Mouse (Mus musculus): ENCODE measurements around the gene Enpp1. TPM values are rescaled to one million over a fixed set of nuclear protein-coding genes. Genes with fewer than 3 reads are reported as not detected.

Gene Enpp1
- total and polyA plus RNA-seq, 3 experiments: 0.12 to 0.15 TPM; not detected in 1

DNA sequence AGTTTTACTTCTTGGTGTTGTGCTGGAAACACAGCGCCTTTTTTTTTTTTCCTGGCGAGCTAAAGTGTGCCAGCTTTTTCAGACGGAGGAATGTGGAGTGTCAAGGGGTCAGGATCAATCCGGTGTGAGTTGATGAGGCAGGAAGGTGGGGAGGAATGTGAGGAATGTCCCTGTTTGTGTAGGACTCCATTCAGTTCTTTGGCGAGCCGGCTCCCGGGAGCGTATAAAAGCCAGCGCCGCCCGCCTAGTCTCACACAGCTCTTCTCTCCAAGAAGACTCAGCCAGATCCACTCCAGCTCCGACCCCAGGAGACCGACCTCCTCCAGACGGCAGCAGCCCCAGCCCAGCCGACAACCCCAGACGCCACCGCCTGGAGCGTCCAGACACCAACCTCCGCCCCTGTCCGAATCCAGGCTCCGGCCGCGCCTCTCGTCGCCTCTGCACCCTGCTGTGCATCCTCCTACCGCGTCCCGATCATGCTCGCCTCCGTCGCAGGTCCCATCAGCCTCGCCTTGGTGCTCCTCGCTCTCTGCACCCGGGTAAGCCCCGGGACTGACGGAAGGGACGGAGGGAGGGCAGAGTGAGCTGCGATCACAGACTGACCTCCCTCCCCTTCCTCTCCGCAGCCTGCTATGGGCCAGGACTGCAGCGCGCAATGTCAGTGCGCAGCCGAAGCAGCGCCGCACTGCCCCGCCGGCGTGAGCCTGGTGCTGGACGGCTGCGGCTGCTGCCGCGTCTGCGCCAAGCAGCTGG, 116.5 kb downstream of the Enpp1 start, which contains the start of gene Ccn2:
Ccn2 (plus strand) TSS at position 193 of the 753 bp plus-strand sequence.
- Histone ChIP-seq H3K79me2 (ENCODE audit: control insufficient read depth, insufficient read depth, low read length, poor library complexity) (no peaks in the 10 kb centered on the region), H3K4me1 (ENCODE audit: control insufficient read depth in 1 of 2, insufficient read depth in 2 of 2, low read length in 2 of 2) (peaks cover 3 to 8% of the 10 kb centered on the region in 2 experiments; a peak in 3 of 4 replicates), H3K9ac (ENCODE audit: control insufficient read depth, low read depth, low read length, poor library complexity, severe bottlenecking) (no peak within 1 kb of the TSS), H3K36me3 (ENCODE audit: control insufficient read depth in 1 of 2, insufficient read depth in 2 of 2, low read length in 2 of 2) (peaks cover 0 to 5% of the 10 kb centered on the region in 2 experiments; a peak in 1 of 4 replicates), H3K27me3 (ENCODE audit: control insufficient read depth in 1 of 2, insufficient read depth in 2 of 2, low read length in 2 of 2) (no peaks in the 10 kb centered on the region), H3K9me3 (replicated peaks; ENCODE audit: insufficient read depth, low read length) (no peaks in the 10 kb centered on the region), H3K27ac (ENCODE audit: control insufficient read depth, low read depth, low read length) (no peak within 1 kb of the TSS), H3K4me3 (ENCODE audit: control insufficient read depth in 1 of 2, insufficient read depth in 1 of 2, low read depth in 2 of 2, low read length in 2 of 2) (no peak within 1 kb of the TSS)
- no peak for DNase-seq (ENCODE audit: low read depth, low spot score)
- TF ChIP-seq USF2 (IDR thresholded peaks at IDR 0.05; ENCODE audit: borderline replicate concordance in 1 of 2, insufficient read depth in 1 of 2, low read depth in 1 of 2, low read length in 2 of 2) (no peak), ZMIZ1 (IDR thresholded peaks at IDR 0.05; ENCODE audit: low read depth, low read length) (no peak), POLR2A (IDR thresholded peaks at IDR 0.05; ENCODE audit: control insufficient read depth in 1 of 2, insufficient read depth in 1 of 2, low read depth in 1 of 2, low read length in 2 of 2, poor library complexity in 1 of 2) (no peak), GATA1 (IDR thresholded peaks at IDR 0.05; ENCODE audit: low read depth, low read length) (no peak)

DNA sequence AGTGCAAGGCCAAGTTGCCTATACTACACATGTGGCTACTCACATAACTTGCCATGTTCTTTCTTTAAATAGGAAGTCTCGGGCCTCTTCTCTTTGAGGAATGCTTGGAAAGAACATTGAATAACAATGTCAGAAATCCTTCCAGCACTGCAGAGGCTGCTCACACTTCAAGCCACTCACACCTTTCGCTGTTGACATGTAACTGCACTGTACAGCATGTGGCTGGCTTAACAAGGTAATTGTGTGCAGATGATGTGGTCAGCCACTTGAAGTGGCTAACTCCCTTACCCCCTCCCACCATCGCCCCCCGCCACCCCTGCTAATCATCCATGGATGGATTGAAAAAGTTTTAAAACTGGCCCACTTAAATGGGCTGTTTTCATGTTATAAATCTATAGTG, 118.4 kb downstream of the Enpp1 start:
- TF ChIP-seq EP300 (IDR thresholded peaks at IDR 0.05; ENCODE audit: low read depth in 1 of 2, low read length in 2 of 2) (no peak), ZC3H11A (IDR thresholded peaks at IDR 0.05; ENCODE audit: low read depth, low read length) (no peak), UBTF (IDR thresholded peaks at IDR 0.05; ENCODE audit: borderline replicate concordance, insufficient read depth, low read depth, low read length) (no peak), NELFE (IDR thresholded peaks at IDR 0.05; ENCODE audit: low read depth, low read length) (no peak), HCFC1 (IDR thresholded peaks at IDR 0.05; ENCODE audit: low read depth, low read length) (no peak), USF1 (IDR thresholded peaks at IDR 0.05; ENCODE audit: low read depth, low read length) (no peak), E2F4 (IDR thresholded peaks at IDR 0.05; ENCODE audit: borderline replicate concordance, low read depth, low read length) (no peak), TCF12 (IDR thresholded peaks at IDR 0.05; ENCODE audit: low read depth, low read length) (no peak), MXI1 (IDR thresholded peaks at IDR 0.05; ENCODE audit: low read depth, low read length) (no peak), RCOR1 (IDR thresholded peaks at IDR 0.05; ENCODE audit: low read depth, low read length) (no peak), MAZ (IDR thresholded peaks at IDR 0.05; ENCODE audit: low read depth, low read length) (no peak), SMC3 (IDR thresholded peaks at IDR 0.05; ENCODE audit: low read depth, low read length) (no peak), GATA1 (IDR thresholded peaks at IDR 0.05; ENCODE audit: low read depth, low read length) (no peak), MYB (IDR thresholded peaks at IDR 0.05; ENCODE audit: low read depth, low read length) (no peak), ELF1 (IDR thresholded peaks at IDR 0.05; ENCODE audit: low read depth, low read length) (no peak), ETS1 (IDR thresholded peaks at IDR 0.05; ENCODE audit: low read depth, low read length) (no peak)
- H3K36me3 ChIP-seq (ENCODE audit: control insufficient read depth in 1 of 2, insufficient read depth in 2 of 2, low read length in 2 of 2): peaks cover 0 to 5% of the 10 kb centered on the region in 2 experiments; a peak in 1 of 4 replicates
- DNase-seq (ENCODE audit: low read depth, low spot score): no peak
- no peaks in the 10 kb centered on the region for H3K27me3 ChIP-seq (ENCODE audit: control insufficient read depth in 1 of 2, insufficient read depth in 2 of 2, low read length in 2 of 2)
- no peak overlapping the region for H3K4me3 ChIP-seq (ENCODE audit: control insufficient read depth in 1 of 2, insufficient read depth in 1 of 2, low read depth in 2 of 2, low read length in 2 of 2)
- no peak overlapping the region for H3K9ac ChIP-seq (ENCODE audit: control insufficient read depth, low read depth, low read length, poor library complexity, severe bottlenecking)
- peaks cover 3 to 8% of the 10 kb centered on the region in 2 experiments; a peak in 3 of 4 replicates for H3K4me1 ChIP-seq (ENCODE audit: control insufficient read depth in 1 of 2, insufficient read depth in 2 of 2, low read length in 2 of 2)
- no peak overlapping the region for H3K27ac ChIP-seq (ENCODE audit: control insufficient read depth, low read depth, low read length)
- no peaks in the 10 kb centered on the region for H3K9me3 ChIP-seq (replicated peaks; ENCODE audit: insufficient read depth, low read length)
- H3K79me2 ChIP-seq (ENCODE audit: control insufficient read depth, insufficient read depth, low read length, poor library complexity): no peaks in the 10 kb centered on the region

Data from MEL (cell line).